Mouse (Mus musculus) spleen, postnatal 14 days (tissue): ENCODE measurements around the gene A030003K21Rik.

Experiments used
- DNase-seq, 2 experiments: peaks; one replicate each; pipeline ENCODE4 v3.0.0; 2021 to 2022; ENCODE audit warnings: low spot score in 2 of 2

A030003K21Rik gene

GRCm38 (mm10) chr1:82913025-82913424 lies 30.2 kb downstream of the A030003K21Rik start, which contains the start of gene A030005L19Rik:
A030005L19Rik (plus strand) TSS chr1:82913325.
- no peak for DNase-seq

DNA sequence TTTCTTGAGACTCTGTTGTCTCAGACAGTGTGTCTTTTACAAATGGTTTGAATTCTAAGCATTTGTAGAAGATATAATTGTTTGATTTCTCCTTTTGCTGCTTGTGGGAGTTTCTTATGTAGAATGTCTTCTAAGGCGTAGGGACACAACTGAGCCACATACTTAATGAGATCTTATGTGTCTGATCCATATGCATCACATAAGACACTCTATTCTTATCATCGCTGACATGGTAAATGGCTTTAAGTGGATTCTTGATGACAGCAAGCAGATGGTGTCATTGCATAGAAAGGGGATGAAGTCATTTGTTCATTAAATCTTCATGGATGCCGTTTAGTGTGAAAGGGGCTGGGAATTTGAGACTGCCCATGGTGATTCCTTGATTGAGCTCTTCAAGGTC lies 37.3 kb downstream of the A030003K21Rik start:
- DNase-seq: no peak

GRCm38 (mm10) chr1:82901201-82901600 lies 42.0 kb downstream of the A030003K21Rik start:
- DNase-seq: no peak

- no peak for DNase-seq
Observed at GRCm38 (mm10) chr1:82900567-82900966, 42.6 kb downstream of the A030003K21Rik start.

DNA sequence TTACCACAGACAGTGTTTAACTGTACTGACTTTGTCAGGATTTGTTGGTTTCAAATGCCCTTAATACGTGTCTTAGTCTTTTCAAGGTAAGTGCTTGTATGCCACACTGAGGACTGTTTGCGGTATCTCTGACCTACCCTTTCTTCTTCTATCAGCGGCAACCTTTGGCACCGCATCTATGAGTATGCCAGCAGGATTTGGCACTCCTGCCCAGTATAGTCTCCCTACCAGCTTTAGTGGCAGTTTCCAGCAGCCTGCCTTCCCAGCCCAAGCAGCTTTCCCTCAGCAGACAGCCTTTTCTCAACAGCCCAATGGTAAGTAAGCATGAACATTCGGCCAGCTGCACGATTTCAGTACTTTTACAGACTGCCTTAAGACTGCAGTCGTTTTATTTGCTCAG lies 49.9 kb downstream of the A030003K21Rik start:
- DNase-seq: no peak
